Mouse (Mus musculus) myocyte (in vitro differentiated cells): ENCODE results near the gene Adra2b. TPM values are rescaled to one million over a fixed set of nuclear protein-coding genes. Genes with fewer than 3 reads are reported as not detected.

ENCODE experiments used
- H3K27me3 ChIP-seq: one replicate; pipeline ENCODE4 v1.6.1; 2011; ENCODE audit not compliant: control insufficient read depth, insufficient read depth, insufficient read length
- H3K36me3 ChIP-seq: one replicate; pipeline ENCODE4 v1.6.1; 2011; ENCODE audit not compliant: control insufficient read depth, insufficient read depth
- H3K4me2 ChIP-seq: one replicate; pipeline ENCODE4 v1.6.1; 2011; ENCODE audit warnings: low read depth, control low read depth
- H3K4me3 ChIP-seq: one replicate; pipeline ENCODE4 v1.5.1; 2011; ENCODE audit warnings: mild to moderate bottlenecking, control low read depth, moderate library complexity
- H3K79me2 ChIP-seq: one replicate; pipeline ENCODE4 v1.6.1; 2011; ENCODE audit not compliant: control insufficient read depth, insufficient read depth
- H3ac ChIP-seq: one replicate; pipeline ENCODE4 v1.6.1; 2011; ENCODE audit not compliant: control insufficient read depth, insufficient read length
- CEBPB ChIP-seq: IDR thresholded peaks from 2 replicates; pipeline ENCODE4 v1.6.1; 2011; ENCODE audit warnings: mild to moderate bottlenecking, moderate library complexity; ENCODE audit not compliant: poor library complexity, insufficient read depth, severe bottlenecking
- E2F4 ChIP-seq: IDR thresholded peaks from one replicate; pipeline ENCODE4 v1.6.1; 2011; ENCODE audit warnings: mild to moderate bottlenecking, control low read depth, moderate library complexity; ENCODE audit not compliant: insufficient read depth
- MAX ChIP-seq: IDR thresholded peaks from one replicate; pipeline ENCODE4 v1.6.1; 2011; ENCODE audit warnings: low read depth, mild to moderate bottlenecking, control low read depth
- MYOD1 ChIP-seq, 3 experiments: IDR thresholded peaks; one replicate each; pipeline ENCODE4 v1.6.1; 2011; ENCODE audit warnings: control low read depth in 2 of 3, low read depth in 2 of 3, mild to moderate bottlenecking in 2 of 3, moderate library complexity in 1 of 3; ENCODE audit not compliant: insufficient read length in 2 of 3, control insufficient read depth in 1 of 3
- MYOG ChIP-seq, 3 experiments: IDR thresholded peaks; one replicate each; pipeline ENCODE4 v1.6.1; 2011; ENCODE audit warnings: control low read depth in 2 of 3, low read depth in 2 of 3, mild to moderate bottlenecking in 2 of 3; ENCODE audit not compliant: insufficient read length in 2 of 3, control insufficient read depth in 1 of 3, insufficient read depth in 1 of 3
- POLR2A ChIP-seq: IDR thresholded peaks from one replicate; pipeline ENCODE4 v1.6.1; 2011; ENCODE audit warnings: low read depth, mild to moderate bottlenecking, control low read depth, moderate library complexity; ENCODE audit not compliant: insufficient read length
- POLR2AphosphoS2 ChIP-seq: IDR thresholded peaks from one replicate; pipeline ENCODE4 v1.6.1; 2011; ENCODE audit warnings: low read depth, control low read depth; ENCODE audit not compliant: insufficient read length
- REST ChIP-seq: IDR thresholded peaks from one replicate; pipeline ENCODE4 v1.6.1; 2011; ENCODE audit warnings: mild to moderate bottlenecking, control low read depth, moderate library complexity; ENCODE audit not compliant: insufficient read depth, insufficient read length
- SRF ChIP-seq: IDR thresholded peaks from one replicate; pipeline ENCODE4 v1.6.1; 2011; ENCODE audit warnings: low read depth; ENCODE audit not compliant: control insufficient read depth, insufficient read length
- TCF12 ChIP-seq: IDR thresholded peaks from one replicate; pipeline ENCODE4 v1.6.1; 2011; ENCODE audit warnings: mild to moderate bottlenecking, control low read depth; ENCODE audit not compliant: poor library complexity, insufficient read depth, severe bottlenecking
- TCF3 ChIP-seq: IDR thresholded peaks from one replicate; pipeline ENCODE4 v1.6.1; 2011; ENCODE audit warnings: low read depth, control low read depth; ENCODE audit not compliant: insufficient read length
- USF1 ChIP-seq: IDR thresholded peaks from one replicate; pipeline ENCODE4 v1.6.1; 2011; ENCODE audit warnings: low read depth, mild to moderate bottlenecking, control low read depth, moderate library complexity
- polyA plus RNA-seq: library from polyadenylated mRNA; unstranded; fragments of >200 nt; fragmentation: generic; extraction: Trizol; gene quantifications from one replicate; pipeline ENCODE4 v1.2.1, GENCODE M21; 2012; ENCODE audit warnings: missing spikeins

Adra2b gene
- polyA plus RNA-seq, 1 experiment, result not detected

GRCm38 (mm10) chr2:127387521-127387920 is 24.5 kb downstream of the Adra2b start:
- Histone ChIP-seq H3K4me2 (no peak overlapping the region), H3K27me3 (peaks cover 9% of the 10 kb centered on the region), H3K79me2 (no peaks in the 10 kb centered on the region), H3K4me3 (no peak overlapping the region), H3ac (no peak overlapping the region), H3K36me3 (no peaks in the 10 kb centered on the region)
- TF ChIP-seq USF1 (no peak), TCF12 (no peak), POLR2A (no peak), MYOD1 (IDR thresholded peaks at IDR 0.05; ENCODE audit: control insufficient read depth in 1 of 3, insufficient read length in 2 of 3, low read depth in 2 of 3) (no peak), TCF3 (no peak)

- Histone ChIP-seq H3K4me3 (no peak overlapping the region), H3K27me3 (peaks cover 16% of the 10 kb centered on the region), H3ac (no peak overlapping the region), H3K4me2 (no peak overlapping the region), H3K36me3 (no peaks in the 10 kb centered on the region), H3K79me2 (no peaks in the 10 kb centered on the region)
- TF ChIP-seq POLR2AphosphoS2, result no peak
Measured at GRCm38 (mm10) chr2:127390352-127390751, 27.3 kb downstream of the Adra2b start.

GRCm38 (mm10) chr2:127390846-127391245 is 27.8 kb downstream of the Adra2b start:
- no peaks in the 10 kb centered on the region for H3K36me3 ChIP-seq
- no peak overlapping the region for H3ac ChIP-seq
- no peaks in the 10 kb centered on the region for H3K79me2 ChIP-seq
- H3K4me3 ChIP-seq, result no peak overlapping the region
- TF ChIP-seq E2F4 (no peak), MAX (no peak), REST (no peak), CEBPB (no peak), SRF (no peak), USF1 (no peak), POLR2AphosphoS2 (no peak), POLR2A (no peak), MYOG (IDR thresholded peaks at IDR 0.05; ENCODE audit: control insufficient read depth in 1 of 3, insufficient read depth in 1 of 3, insufficient read length in 2 of 3, low read depth in 2 of 3) (no peak)
- H3K4me2 ChIP-seq, result no peak overlapping the region
- peaks cover 13% of the 10 kb centered on the region for H3K27me3 ChIP-seq

GRCm38 (mm10) chr2:127391323-127391722 is 28.3 kb downstream of the Adra2b start:
- Histone ChIP-seq H3K36me3 (no peaks in the 10 kb centered on the region), H3K79me2 (no peaks in the 10 kb centered on the region), H3K4me3 (no peak overlapping the region), H3ac (no peak overlapping the region), H3K27me3 (peaks cover 8% of the 10 kb centered on the region), H3K4me2 (no peak overlapping the region)
- TF ChIP-seq POLR2A (no peak), TCF3 (no peak), MYOD1 (IDR thresholded peaks at IDR 0.05; ENCODE audit: control insufficient read depth in 1 of 3, insufficient read length in 2 of 3, low read depth in 2 of 3) (no peak), POLR2AphosphoS2 (no peak), REST (no peak), USF1 (no peak), MYOG (IDR thresholded peaks at IDR 0.05; ENCODE audit: control insufficient read depth in 1 of 3, insufficient read depth in 1 of 3, insufficient read length in 2 of 3, low read depth in 2 of 3) (no peak)

DNA sequence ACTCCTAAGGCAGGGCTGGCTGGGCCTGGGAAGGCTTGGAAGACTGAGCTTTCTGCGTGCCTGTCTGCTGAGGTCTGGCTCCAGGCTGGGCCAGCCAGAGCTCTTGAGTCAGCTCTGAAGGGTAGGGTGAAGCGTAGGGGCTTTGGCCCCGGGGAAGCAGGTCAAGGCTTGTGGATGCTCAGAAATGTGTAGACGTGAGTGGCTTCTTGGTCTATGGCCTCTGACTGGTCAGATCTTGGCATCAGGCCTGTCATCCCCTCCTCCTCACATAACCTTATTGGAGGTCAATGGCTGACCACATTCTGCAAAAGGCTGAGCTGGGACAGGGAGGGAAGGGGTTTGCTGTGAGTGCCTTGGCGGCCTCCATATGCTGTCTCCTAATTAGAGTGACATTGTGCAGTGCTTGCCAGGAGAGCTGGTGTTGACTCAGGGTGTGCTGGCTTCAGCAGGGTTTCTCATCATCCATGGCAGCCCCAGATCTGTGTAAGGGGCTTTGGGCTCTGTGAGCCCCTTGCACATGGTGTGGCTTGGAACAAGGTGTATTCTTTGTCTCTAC is 31.7 kb downstream of the Adra2b start:
- Histone ChIP-seq H3K4me3 (no peak overlapping the region), H3K4me2 (no peak overlapping the region), H3K36me3 (no peaks in the 10 kb centered on the region), H3K79me2 (no peaks in the 10 kb centered on the region), H3ac (no peak overlapping the region), H3K27me3 (peaks cover 10% of the 10 kb centered on the region)
- no peak for TF ChIP-seq CEBPB
- TF ChIP-seq POLR2A, result no peak
- no peak for TF ChIP-seq REST
- no peak for TF ChIP-seq E2F4
- TF ChIP-seq MAX, result no peak
- no peak for TF ChIP-seq MYOG (IDR thresholded peaks at IDR 0.05; ENCODE audit: control insufficient read depth in 1 of 3, insufficient read depth in 1 of 3, insufficient read length in 2 of 3, low read depth in 2 of 3)
- TF ChIP-seq TCF3, result no peak
- TF ChIP-seq TCF12, result no peak

DNA sequence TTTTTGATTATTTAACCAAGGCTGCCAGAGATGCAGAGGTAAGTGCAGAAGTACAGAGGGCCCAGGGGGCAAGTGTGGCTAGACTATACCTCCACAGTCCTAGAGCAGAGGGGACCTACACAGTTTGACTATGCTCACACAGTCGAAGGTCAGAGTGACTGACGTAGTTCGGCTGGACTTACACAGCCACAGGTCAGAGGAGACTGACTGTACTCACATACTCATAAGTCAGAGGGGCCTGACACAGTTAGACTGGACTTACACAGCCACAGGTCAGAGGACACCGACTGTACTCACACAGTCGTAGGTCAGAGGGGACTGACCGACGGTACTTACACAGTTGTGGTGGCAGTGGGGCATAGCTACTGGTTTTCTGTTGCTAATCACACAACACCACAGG is 35.7 kb downstream of the Adra2b start:
- no peak for TF ChIP-seq USF1
- TF ChIP-seq SRF, result no peak
- TF ChIP-seq MYOG (IDR thresholded peaks at IDR 0.05; ENCODE audit: control insufficient read depth in 1 of 3, insufficient read depth in 1 of 3, insufficient read length in 2 of 3, low read depth in 2 of 3), result no peak
- TF ChIP-seq POLR2A, result no peak
- TF ChIP-seq POLR2AphosphoS2, result no peak
- no peak for TF ChIP-seq E2F4
- TF ChIP-seq TCF12, result no peak
- TF ChIP-seq MAX, result no peak
- no peak for TF ChIP-seq CEBPB
- no peak for TF ChIP-seq TCF3
- no peak for TF ChIP-seq MYOD1 (IDR thresholded peaks at IDR 0.05; ENCODE audit: control insufficient read depth in 1 of 3, insufficient read length in 2 of 3, low read depth in 2 of 3)
- no peak for TF ChIP-seq REST
- no peak overlapping the region for H3K4me2 ChIP-seq
- peaks cover 23% of the 10 kb centered on the region for H3K27me3 ChIP-seq
- no peaks in the 10 kb centered on the region for H3K79me2 ChIP-seq
- H3ac ChIP-seq, result no peak overlapping the region
- no peak overlapping the region for H3K4me3 ChIP-seq
- H3K36me3 ChIP-seq, result no peaks in the 10 kb centered on the region
